Mouse (Mus musculus): ENCODE measurements around the gene Med22. TPM values are rescaled to one million over a fixed set of nuclear protein-coding genes. Genes with fewer than 3 reads are reported as not detected.
A peak's percentile ranks its signal among the peaks of the same experiment; 100 is the strongest.

Med22 gene
- polyA plus RNA-seq (2014; fragmentation: Nextera tagmentation; extraction: Ambion mirVana): 46.7 and 50.7 TPM in 2 replicates

DNA sequence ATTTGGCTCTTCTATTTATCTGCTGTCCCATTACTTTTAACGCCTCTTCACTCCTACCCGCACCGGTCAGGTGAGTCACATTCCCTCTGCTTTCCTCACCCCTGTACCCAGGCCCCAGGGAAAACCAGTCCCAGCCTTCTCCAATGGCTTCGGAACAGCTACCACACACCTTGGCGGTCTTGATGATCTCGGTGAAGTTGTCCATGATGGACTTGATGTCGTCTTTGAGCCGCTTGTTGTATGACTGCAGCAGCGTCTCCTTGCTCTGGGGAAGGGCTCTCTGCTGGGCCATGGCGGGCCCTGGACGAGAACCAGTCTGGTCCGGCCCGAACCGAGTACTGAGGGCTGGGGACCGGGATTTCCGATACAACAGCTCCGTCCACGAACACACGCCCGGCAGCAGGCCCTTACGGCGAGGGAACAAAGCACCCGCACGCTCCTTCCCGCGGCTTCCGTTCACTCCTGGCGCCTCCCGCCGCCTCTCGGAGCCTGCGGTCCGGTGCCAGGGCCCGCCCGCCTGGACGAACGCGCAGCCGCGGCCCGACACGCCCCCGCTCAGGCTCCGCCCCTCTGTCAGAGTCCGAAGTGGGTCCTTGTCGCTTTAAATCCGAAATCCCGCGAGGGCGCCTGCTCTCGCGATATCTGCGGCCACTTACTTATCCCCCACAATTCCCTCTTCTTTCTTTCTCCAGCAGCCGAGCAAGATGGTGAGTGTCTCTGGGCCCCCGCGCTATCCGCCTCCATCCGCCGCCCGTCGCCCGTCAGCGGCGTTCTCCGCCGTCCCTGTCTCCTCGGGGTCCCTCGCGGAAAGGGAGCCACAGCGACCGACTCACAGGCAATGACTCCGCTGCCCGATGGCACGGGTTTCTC, at the start of gene Med22, which contains the start of gene Rpl7a:
Gene Med22 (minus strand): TSS at position 554 of the 870 bp plus-strand sequence.
Gene Rpl7a (plus strand): TSS at position 641 of the 870 bp plus-strand sequence.
- Histone ChIP-seq H3K9ac (ENCODE audit: low read length) (peak within 1 kb of the TSS; percentile 98), H3K36me3 (ENCODE audit: control insufficient read depth, insufficient read depth, low read length) (peaks cover 31% of the 10 kb centered on the region), H3K27ac (replicated peaks; ENCODE audit: low read depth, low read length) (peak within 1 kb of the TSS; percentile 86), H3K4me1 (ENCODE audit: control insufficient read depth, insufficient read depth, low read length) (peaks cover 19% of the 10 kb centered on the region), H3K27me3 (ENCODE audit: control insufficient read depth, insufficient read depth, low read length) (no peaks in the 10 kb centered on the region), H3K9me3 (ENCODE audit: control insufficient read depth, low read length) (no peaks in the 10 kb centered on the region), H3K4me3 (ENCODE audit: low read depth, low read length) (peak within 1 kb of the TSS; percentile 90), H3K4me2 (ENCODE audit: low read depth, severe bottlenecking) (peak within 1 kb of the TSS; percentile 93)
- 1% methylated on average over 74 of the region's 74 CpGs for WGBS
- ATAC-seq (ENCODE audit: insufficient number of reproducible peaks, low FRiP score, low TSS enrichment, low read depth): peak; percentile 89
- DNase-seq (ENCODE audit: low spot score): peak; percentile 100

- Histone ChIP-seq H3K4me3 (ENCODE audit: low read depth, low read length) (no peak overlapping the region), H3K4me1 (ENCODE audit: control insufficient read depth, insufficient read depth, low read length) (no peaks in the 10 kb centered on the region), H3K9me3 (ENCODE audit: control insufficient read depth, low read length) (no peaks in the 10 kb centered on the region), H3K27ac (replicated peaks; ENCODE audit: low read depth, low read length) (no peak overlapping the region), H3K36me3 (ENCODE audit: control insufficient read depth, insufficient read depth, low read length) (peaks cover 27% of the 10 kb centered on the region), H3K27me3 (ENCODE audit: control insufficient read depth, insufficient read depth, low read length) (no peaks in the 10 kb centered on the region), H3K4me2 (ENCODE audit: low read depth, severe bottlenecking) (no peak overlapping the region), H3K9ac (ENCODE audit: low read length) (no peak overlapping the region)
- WGBS: 89% methylated on average over 2 of the region's 2 CpGs
- ATAC-seq (ENCODE audit: insufficient number of reproducible peaks, low FRiP score, low TSS enrichment, low read depth): no peak
- no peak for DNase-seq (ENCODE audit: low spot score)
Observed at GRCm38 (mm10) chr2:26957488-26957859, 47.0 kb upstream of the Med22 start.

DNA sequence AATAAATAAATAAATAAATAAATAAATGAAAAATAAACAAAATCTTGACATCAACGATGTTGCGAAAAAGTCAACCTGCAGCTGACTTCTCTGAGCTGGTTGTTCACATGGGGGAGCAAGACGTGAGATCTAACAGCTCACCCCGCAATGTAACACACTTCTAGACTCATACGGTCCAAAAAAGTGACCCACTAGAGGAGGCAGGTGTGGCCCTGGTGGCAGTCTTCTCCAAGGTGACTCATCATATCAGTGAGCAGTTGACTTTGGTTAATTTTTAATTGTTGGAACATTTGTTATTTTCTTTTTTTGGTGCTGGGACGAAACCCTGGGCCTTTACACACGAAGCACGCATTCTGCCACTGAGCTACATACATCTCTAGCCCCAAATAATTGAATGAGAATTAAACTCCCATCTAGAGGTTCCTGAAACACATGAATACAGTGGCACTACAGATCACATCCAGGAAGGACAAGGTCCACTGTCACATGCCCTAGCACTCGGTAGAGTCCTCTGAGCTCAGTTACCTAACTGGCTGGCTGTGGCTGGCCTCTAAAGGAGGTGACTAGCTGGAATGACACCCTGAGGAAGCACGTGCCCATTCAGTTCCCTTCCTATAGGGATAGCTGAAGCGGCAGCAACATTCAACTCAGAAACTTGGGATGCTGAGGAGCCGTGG, 46.5 kb upstream of the Med22 start:
- ATAC-seq (ENCODE audit: insufficient number of reproducible peaks, low FRiP score, low TSS enrichment, low read depth): no peak
- 93% methylated on average over 12 of the region's 12 CpGs for WGBS

GRCm38 (mm10) chr2:26954735-26955395, 44.4 kb upstream of the Med22 start:
- DNase-seq (ENCODE audit: low spot score): no peak

More for the DNA sequence above, 46.5 kb upstream of the Med22 start:
- H3K9me3 ChIP-seq (ENCODE audit: control insufficient read depth, low read length): no peaks in the 10 kb centered on the region
- H3K36me3 ChIP-seq (ENCODE audit: control insufficient read depth, insufficient read depth, low read length): peaks cover 27% of the 10 kb centered on the region
- H3K4me2 ChIP-seq (ENCODE audit: low read depth, severe bottlenecking): no peak overlapping the region
- no peaks in the 10 kb centered on the region for H3K27me3 ChIP-seq (ENCODE audit: control insufficient read depth, insufficient read depth, low read length)
- no peak overlapping the region for H3K27ac ChIP-seq (replicated peaks; ENCODE audit: low read depth, low read length)
- no peak overlapping the region for H3K9ac ChIP-seq (ENCODE audit: low read length)
- no peaks in the 10 kb centered on the region for H3K4me1 ChIP-seq (ENCODE audit: control insufficient read depth, insufficient read depth, low read length)
- no peak overlapping the region for H3K4me3 ChIP-seq (ENCODE audit: low read depth, low read length)
- DNase-seq (ENCODE audit: low spot score): no peak

DNA sequence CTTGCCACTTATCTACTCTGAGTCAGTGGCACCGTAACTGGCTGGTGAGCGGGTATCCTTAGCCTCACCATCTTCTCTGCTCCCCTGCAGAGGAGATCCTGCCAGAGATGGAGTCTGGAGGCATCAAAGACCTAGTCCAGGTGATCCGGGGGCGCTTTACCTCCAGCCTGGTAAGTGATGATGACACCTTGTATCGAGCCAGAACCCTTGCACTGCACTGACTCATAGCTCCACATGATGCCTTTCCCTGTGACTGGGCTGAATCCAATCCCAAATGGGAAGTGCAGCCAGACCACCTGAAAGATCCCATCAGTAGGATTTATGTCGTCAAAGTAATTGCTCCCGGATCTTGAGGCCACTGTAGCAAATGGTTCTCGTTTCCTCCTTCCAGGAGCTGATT, 42.4 kb upstream of the Med22 start:
- Histone ChIP-seq H3K9ac (ENCODE audit: low read length) (no peak overlapping the region), H3K9me3 (ENCODE audit: control insufficient read depth, low read length) (no peaks in the 10 kb centered on the region), H3K4me3 (ENCODE audit: low read depth, low read length) (no peak overlapping the region), H3K4me2 (ENCODE audit: low read depth, severe bottlenecking) (no peak overlapping the region), H3K27me3 (ENCODE audit: control insufficient read depth, insufficient read depth, low read length) (no peaks in the 10 kb centered on the region), H3K36me3 (ENCODE audit: control insufficient read depth, insufficient read depth, low read length) (peaks cover 24% of the 10 kb centered on the region), H3K27ac (replicated peaks; ENCODE audit: low read depth, low read length) (no peak overlapping the region), H3K4me1 (ENCODE audit: control insufficient read depth, insufficient read depth, low read length) (no peaks in the 10 kb centered on the region)
- DNase-seq (ENCODE audit: low spot score) (no peak), ATAC-seq (ENCODE audit: insufficient number of reproducible peaks, low FRiP score, low TSS enrichment, low read depth) (no peak)
- 80% methylated on average over 8 of the region's 8 CpGs for WGBS

More at GRCm38 (mm10) chr2:26954735-26955395, 44.4 kb upstream of the Med22 start:
- H3K9me3 ChIP-seq (ENCODE audit: control insufficient read depth, low read length): no peaks in the 10 kb centered on the region
- peaks cover 24% of the 10 kb centered on the region for H3K36me3 ChIP-seq (ENCODE audit: control insufficient read depth, insufficient read depth, low read length)
- no peak overlapping the region for H3K4me2 ChIP-seq (ENCODE audit: low read depth, severe bottlenecking)
- ATAC-seq (ENCODE audit: insufficient number of reproducible peaks, low FRiP score, low TSS enrichment, low read depth): no peak
- WGBS: 95% methylated on average over 2 of the region's 2 CpGs
- H3K4me3 ChIP-seq (ENCODE audit: low read depth, low read length): no peak overlapping the region
- no peaks in the 10 kb centered on the region for H3K27me3 ChIP-seq (ENCODE audit: control insufficient read depth, insufficient read depth, low read length)
- H3K27ac ChIP-seq (replicated peaks; ENCODE audit: low read depth, low read length): no peak overlapping the region; the same call in 1 of the 2 replicates
- H3K4me1 ChIP-seq (ENCODE audit: control insufficient read depth, insufficient read depth, low read length): no peaks in the 10 kb centered on the region
- no peak overlapping the region for H3K9ac ChIP-seq (ENCODE audit: low read length)

DNA sequence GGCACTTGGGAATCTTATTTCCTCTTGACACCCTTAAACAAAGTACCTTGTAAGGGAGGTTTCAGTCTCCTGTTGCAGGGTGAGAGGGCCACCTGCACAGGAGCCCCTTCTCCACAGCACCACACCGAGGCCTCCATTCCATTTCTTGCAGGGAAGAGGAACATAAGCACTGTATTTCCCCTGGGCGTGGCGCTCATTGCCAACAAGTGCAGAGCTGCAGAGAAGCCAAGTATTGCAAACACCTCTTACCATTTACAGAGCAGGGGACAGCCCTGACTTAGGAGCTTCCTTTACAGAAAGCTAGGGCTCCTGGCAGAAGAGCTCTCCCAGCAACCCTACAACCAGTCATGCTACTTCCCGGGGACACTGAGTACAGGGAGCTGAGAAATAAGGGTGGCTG, 41.7 kb upstream of the Med22 start:
- no peak overlapping the region for H3K4me3 ChIP-seq (ENCODE audit: low read depth, low read length)
- no peak overlapping the region for H3K9ac ChIP-seq (ENCODE audit: low read length)
- H3K4me1 ChIP-seq (ENCODE audit: control insufficient read depth, insufficient read depth, low read length): no peaks in the 10 kb centered on the region
- H3K27ac ChIP-seq (replicated peaks; ENCODE audit: low read depth, low read length): no peak overlapping the region
- no peak for ATAC-seq (ENCODE audit: insufficient number of reproducible peaks, low FRiP score, low TSS enrichment, low read depth)
- H3K9me3 ChIP-seq (ENCODE audit: control insufficient read depth, low read length): no peaks in the 10 kb centered on the region
- H3K4me2 ChIP-seq (ENCODE audit: low read depth, severe bottlenecking): no peak overlapping the region
- no peaks in the 10 kb centered on the region for H3K27me3 ChIP-seq (ENCODE audit: control insufficient read depth, insufficient read depth, low read length)
- WGBS: 93% methylated on average over 4 of the region's 4 CpGs
- no peak for DNase-seq (ENCODE audit: low spot score)
- H3K36me3 ChIP-seq (ENCODE audit: control insufficient read depth, insufficient read depth, low read length): peaks cover 19% of the 10 kb centered on the region

DNA sequence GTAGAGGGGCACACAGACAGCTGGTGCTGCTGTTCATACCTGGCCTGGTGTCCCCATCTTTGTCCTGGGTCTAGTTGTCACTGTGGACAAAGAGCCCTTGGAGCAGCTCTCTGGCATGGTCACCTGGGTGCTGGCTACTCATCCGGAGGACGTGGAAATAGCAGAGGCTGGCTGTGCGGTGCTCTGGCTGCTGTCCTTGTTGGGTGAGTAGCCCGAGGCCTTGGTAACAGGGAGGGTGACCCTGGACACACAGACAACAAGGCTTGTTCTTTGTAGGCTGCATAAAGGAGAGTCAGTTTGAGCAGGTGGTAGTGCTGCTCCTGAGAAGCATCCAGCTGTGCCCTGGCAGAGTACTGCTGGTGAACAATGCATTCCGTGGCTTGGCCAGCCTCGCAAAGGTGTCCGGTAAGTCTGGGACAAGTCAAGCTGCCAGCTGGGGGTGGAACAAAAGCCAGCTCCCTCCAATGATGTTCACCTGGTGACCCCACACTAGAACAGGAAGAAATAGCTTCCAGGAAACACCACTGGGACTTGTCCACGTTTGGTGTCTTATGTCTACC, 40.9 kb upstream of the Med22 start:
- no peak for ATAC-seq (ENCODE audit: insufficient number of reproducible peaks, low FRiP score, low TSS enrichment, low read depth)

GRCm38 (mm10) chr2:26950411-26950810, 39.9 kb upstream of the Med22 start:
- WGBS: 84% methylated on average over 2 of the region's 2 CpGs
- H3K36me3 ChIP-seq (ENCODE audit: control insufficient read depth, insufficient read depth, low read length): peaks cover 15% of the 10 kb centered on the region
- ATAC-seq (ENCODE audit: insufficient number of reproducible peaks, low FRiP score, low TSS enrichment, low read depth) (no peak), DNase-seq (ENCODE audit: low spot score) (no peak)
- no peak overlapping the region for H3K9ac ChIP-seq (ENCODE audit: low read length)
- H3K4me2 ChIP-seq (ENCODE audit: low read depth, severe bottlenecking): no peak overlapping the region
- H3K27me3 ChIP-seq (ENCODE audit: control insufficient read depth, insufficient read depth, low read length): no peaks in the 10 kb centered on the region
- H3K9me3 ChIP-seq (ENCODE audit: control insufficient read depth, low read length): no peaks in the 10 kb centered on the region
- no peak overlapping the region for H3K27ac ChIP-seq (replicated peaks; ENCODE audit: low read depth, low read length)
- H3K4me1 ChIP-seq (ENCODE audit: control insufficient read depth, insufficient read depth, low read length): no peaks in the 10 kb centered on the region
- no peak overlapping the region for H3K4me3 ChIP-seq (ENCODE audit: low read depth, low read length)

More for the DNA sequence above, 40.9 kb upstream of the Med22 start:
- 95% methylated on average over 8 of the region's 8 CpGs for WGBS
- no peaks in the 10 kb centered on the region for H3K9me3 ChIP-seq (ENCODE audit: control insufficient read depth, low read length)
- no peak overlapping the region for H3K4me3 ChIP-seq (ENCODE audit: low read depth, low read length)
- H3K27me3 ChIP-seq (ENCODE audit: control insufficient read depth, insufficient read depth, low read length): no peaks in the 10 kb centered on the region
- H3K27ac ChIP-seq (replicated peaks; ENCODE audit: low read depth, low read length): no peak overlapping the region
- H3K36me3 ChIP-seq (ENCODE audit: control insufficient read depth, insufficient read depth, low read length): peaks cover 17% of the 10 kb centered on the region
- DNase-seq (ENCODE audit: low spot score): no peak
- H3K4me1 ChIP-seq (ENCODE audit: control insufficient read depth, insufficient read depth, low read length): no peaks in the 10 kb centered on the region
- no peak overlapping the region for H3K4me2 ChIP-seq (ENCODE audit: low read depth, severe bottlenecking)
- H3K9ac ChIP-seq (ENCODE audit: low read length): no peak overlapping the region

Measured in limb, embryonic 11.5 days (tissue).